Mouse (Mus musculus) neural tube, embryonic 13.5 days (tissue): ENCODE measurements around the gene Brca1. TPM values are rescaled to one million over a fixed set of nuclear protein-coding genes. Genes with fewer than 3 reads are reported as not detected.

Experiments used
- ATAC-seq: fragments of 200-750 bp; cut with Nextera tagmentation; 2 replicates; pipeline ENCODE4 v1.8.0; 2017; ENCODE audit warnings: low read depth, mild to moderate bottlenecking, moderate TSS enrichment, moderate library complexity
- H3K27ac ChIP-seq: fragments of 300-500 bp; sonication (generic); replicated peaks from 2 replicates; pipeline ENCODE4 v1.5.1; 2015; ENCODE audit warnings: moderate library complexity, mild to moderate bottlenecking, inconsistent platforms
- H3K27me3 ChIP-seq: fragments of 300-500 bp; sonication (generic); 2 replicates; pipeline ENCODE4 v1.6.1; 2015; ENCODE audit warnings: mild to moderate bottlenecking, inconsistent platforms
- H3K36me3 ChIP-seq: fragments of 300-500 bp; sonication (generic); 2 replicates; pipeline ENCODE4 v1.6.1; 2015; ENCODE audit warnings: mild to moderate bottlenecking, inconsistent platforms
- H3K4me1 ChIP-seq: fragments of 300-500 bp; sonication (generic); replicated peaks from 2 replicates; pipeline ENCODE4 v1.6.1; 2015; ENCODE audit warnings: inconsistent platforms
- H3K4me2 ChIP-seq: fragments of 300-500 bp; sonication (generic); 2 replicates; pipeline ENCODE4 v1.6.1; 2015; ENCODE audit warnings: inconsistent platforms, mild to moderate bottlenecking, moderate library complexity
- H3K4me3 ChIP-seq: fragments of 300-500 bp; sonication (generic); 2 replicates; pipeline ENCODE4 v1.5.1; 2015; ENCODE audit warnings: mild to moderate bottlenecking, inconsistent platforms
- H3K9ac ChIP-seq: fragments of 300-500 bp; sonication (generic); 2 replicates; pipeline ENCODE4 v1.6.1; 2015; ENCODE audit warnings: moderate library complexity, mild to moderate bottlenecking, inconsistent platforms
- H3K9me3 ChIP-seq: fragments of 300-500 bp; sonication (generic); 2 replicates; pipeline ENCODE4 v1.6.1; 2016; ENCODE audit warnings: inconsistent platforms
- WGBS: fragments of 180-500 bp; shearing (Covaris S2); methylation state at CpG from one replicate; pipeline ENCODE4 v1.1.7; 2015; 5-methylcytosine and 5-hydroxymethylcytosine counted together
- polyA plus RNA-seq: library from polyadenylated mRNA; unstranded; fragments of >200 nt; fragmentation: Nextera tagmentation; extraction: Ambion mirVana; gene quantifications from 2 replicates; pipeline ENCODE4 v1.2.1, GENCODE M21; 2015

Gene Brca1
- polyA plus RNA-seq, 1 experiment from 2014 or later: 3.0 TPM

DNA sequence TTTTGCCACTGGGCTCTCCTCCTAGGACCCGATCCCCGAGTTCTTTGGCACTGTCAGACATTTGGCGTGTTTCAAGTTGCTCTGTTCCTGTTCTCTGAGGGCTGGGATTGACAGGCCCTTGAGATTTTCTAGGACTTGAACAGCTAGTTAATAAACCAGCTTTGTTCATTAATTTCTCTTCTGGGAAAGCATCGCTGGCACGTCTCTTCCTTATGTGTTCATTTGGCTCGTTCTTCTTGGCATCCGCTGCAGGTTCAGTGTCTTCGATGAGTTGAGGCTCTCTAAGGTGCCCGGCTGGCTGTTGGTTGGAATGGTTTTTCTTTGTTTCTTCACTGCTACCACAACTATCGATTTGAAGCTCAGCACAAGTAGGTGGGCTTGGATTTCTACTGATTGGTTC lies 26.7 kb downstream of the Brca1 start:
- no peaks in the 10 kb centered on the region for H3K9me3 ChIP-seq
- no peak overlapping the region for H3K9ac ChIP-seq
- ATAC-seq: no peak
- 0 out of 2 replicates have a peak, but pooled peaks cover 10% of the 10 kb centered on the region for H3K36me3 ChIP-seq
- no peaks in the 10 kb centered on the region for H3K4me1 ChIP-seq
- 89% methylated on average over 10 of the region's 10 CpGs for WGBS
- H3K27me3 ChIP-seq: no peaks in the 10 kb centered on the region
- H3K27ac ChIP-seq: no peak overlapping the region
- H3K4me2 ChIP-seq: no peak overlapping the region
- H3K4me3 ChIP-seq: no peak overlapping the region

DNA sequence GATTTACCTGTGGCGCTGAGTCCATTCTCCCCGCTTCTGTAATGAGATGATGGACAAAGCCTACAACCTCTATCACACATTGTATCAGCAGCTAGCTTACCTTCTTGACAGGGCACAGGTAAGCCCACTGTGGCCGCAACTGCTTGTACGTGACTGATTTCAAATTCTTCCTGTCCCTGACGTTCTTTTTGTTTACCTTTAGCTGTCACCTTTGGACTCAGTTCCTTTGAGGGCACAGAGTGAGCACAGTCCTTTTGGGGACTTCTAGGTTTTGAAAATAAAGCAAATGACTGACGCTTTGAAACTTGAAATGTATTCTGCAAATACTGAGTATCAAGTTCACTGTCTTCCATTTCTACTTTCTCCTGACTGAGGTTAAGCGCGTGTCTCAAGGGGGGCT lies 27.3 kb downstream of the Brca1 start:
- Histone ChIP-seq H3K9me3 (no peaks in the 10 kb centered on the region), H3K27me3 (no peaks in the 10 kb centered on the region), H3K36me3 (0 out of 2 replicates have a peak, but pooled peaks cover 10% of the 10 kb centered on the region), H3K4me2 (no peak overlapping the region), H3K27ac (no peak overlapping the region), H3K4me1 (no peaks in the 10 kb centered on the region), H3K9ac (no peak overlapping the region), H3K4me3 (no peak overlapping the region)
- 95% methylated on average over 8 of the region's 8 CpGs for WGBS
- ATAC-seq: no peak

DNA sequence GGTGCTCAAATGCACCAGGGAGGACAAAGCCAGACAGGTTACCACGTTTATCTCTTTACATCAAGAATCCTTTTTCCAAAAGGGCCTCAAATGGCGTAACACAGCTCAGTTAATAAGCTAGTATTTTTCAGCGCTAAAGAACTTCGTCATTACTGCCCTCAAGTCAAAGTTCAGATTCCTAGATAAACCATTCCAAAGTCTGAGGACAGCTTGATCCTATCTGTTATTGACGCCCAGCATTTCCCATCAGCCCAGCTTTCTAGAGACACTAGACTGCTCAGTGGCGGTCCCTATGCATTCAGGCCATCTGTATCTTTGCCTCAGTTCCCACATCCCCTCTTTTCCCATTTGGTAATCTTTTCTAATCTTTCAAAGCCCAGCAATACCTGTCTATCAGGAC lies 32.4 kb downstream of the Brca1 start:
- WGBS: 88% methylated on average over 6 of the region's 6 CpGs
- H3K27me3 ChIP-seq: no peaks in the 10 kb centered on the region

DNA sequence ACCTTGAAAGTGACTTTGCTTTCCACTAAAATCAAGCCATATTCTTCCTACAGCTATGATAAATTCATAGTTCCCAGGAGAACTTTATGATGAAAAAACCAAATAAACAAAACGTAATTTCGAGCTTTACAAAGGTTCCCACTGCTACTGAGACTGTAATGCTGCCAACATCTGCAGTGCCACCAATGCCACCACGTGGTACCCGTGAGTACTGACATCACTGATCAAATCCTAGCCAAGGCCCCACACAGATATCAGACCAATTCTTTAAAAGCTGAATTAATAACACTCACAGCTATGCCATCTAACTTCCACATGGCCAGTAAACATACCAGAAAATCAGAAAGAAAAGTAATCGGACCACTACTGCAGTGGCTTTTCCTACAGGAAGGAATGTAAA lies 32.8 kb downstream of the Brca1 start:
- Histone ChIP-seq H3K4me2 (no peak overlapping the region), H3K9me3 (no peaks in the 10 kb centered on the region), H3K9ac (no peak overlapping the region), H3K4me1 (no peaks in the 10 kb centered on the region), H3K27me3 (no peaks in the 10 kb centered on the region), H3K27ac (no peak overlapping the region), H3K4me3 (no peak overlapping the region), H3K36me3 (no peaks in the 10 kb centered on the region)
- ATAC-seq: no peak
- WGBS: 86% methylated on average over 5 of the region's 5 CpGs

More for the DNA sequence above, 32.4 kb downstream of the Brca1 start:
- no peak overlapping the region for H3K27ac ChIP-seq
- H3K9me3 ChIP-seq: no peaks in the 10 kb centered on the region
- no peak overlapping the region for H3K4me2 ChIP-seq
- no peaks in the 10 kb centered on the region for H3K4me1 ChIP-seq
- no peak for ATAC-seq
- H3K4me3 ChIP-seq: no peak overlapping the region
- H3K36me3 ChIP-seq: 0 out of 2 replicates have a peak, but pooled peaks cover 3% of the 10 kb centered on the region
- H3K9ac ChIP-seq: no peak overlapping the region

DNA sequence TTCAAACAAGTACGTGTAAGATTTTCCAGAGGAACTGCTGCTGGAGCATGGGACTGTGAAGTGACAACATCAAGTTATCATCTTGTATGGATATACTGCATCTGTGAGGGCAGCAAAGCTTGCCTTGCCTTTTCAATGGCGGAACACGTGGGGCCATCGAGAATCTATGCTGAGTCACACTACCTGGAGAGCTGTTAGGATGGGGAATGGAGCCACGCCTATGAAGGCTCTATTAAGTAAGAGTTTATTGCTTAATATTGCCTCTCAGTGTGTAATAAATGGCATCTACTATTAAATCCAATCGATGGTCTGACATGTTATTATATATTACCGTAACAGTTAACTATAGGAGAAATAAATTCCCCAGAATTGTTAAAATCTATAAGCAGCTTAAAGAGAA lies 44.7 kb downstream of the Brca1 start:
- H3K27ac ChIP-seq: no peak overlapping the region
- H3K36me3 ChIP-seq: no peaks in the 10 kb centered on the region
- ATAC-seq: no peak
- no peak overlapping the region for H3K4me2 ChIP-seq
- H3K4me1 ChIP-seq: no peaks in the 10 kb centered on the region
- H3K9me3 ChIP-seq: no peaks in the 10 kb centered on the region
- H3K4me3 ChIP-seq: no peak overlapping the region
- WGBS: 92% methylated on average over 7 of the region's 7 CpGs
- H3K27me3 ChIP-seq: no peaks in the 10 kb centered on the region
- H3K9ac ChIP-seq: no peak overlapping the region

DNA sequence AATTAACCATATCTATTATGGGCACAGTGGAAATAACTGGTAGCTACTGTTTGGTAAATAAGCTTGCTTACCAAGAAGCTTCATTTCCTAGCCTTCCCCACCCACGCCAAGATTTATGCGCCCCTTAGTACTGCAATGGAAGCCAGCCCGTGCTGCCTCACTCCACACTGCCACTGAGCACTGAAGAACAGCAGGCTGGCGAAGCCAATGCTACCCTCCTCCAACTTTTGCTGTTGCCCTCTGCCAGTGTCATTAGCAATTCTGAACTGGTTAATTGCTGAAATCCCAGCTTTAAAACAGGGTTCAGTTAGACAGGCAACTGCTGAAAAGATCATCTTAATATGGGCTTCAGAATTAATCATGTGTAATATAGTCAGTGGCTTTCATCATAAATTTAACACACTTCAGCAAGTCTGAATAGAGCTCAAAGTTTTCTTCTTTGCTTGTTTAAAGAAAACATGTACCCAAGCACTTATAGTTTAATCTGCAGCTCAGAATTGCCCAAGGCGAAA lies 45.4 kb downstream of the Brca1 start:
- no peak for ATAC-seq
- Histone ChIP-seq H3K27me3 (no peaks in the 10 kb centered on the region), H3K27ac (no peak overlapping the region), H3K36me3 (no peaks in the 10 kb centered on the region), H3K9me3 (no peaks in the 10 kb centered on the region), H3K4me3 (no peak overlapping the region), H3K4me1 (no peaks in the 10 kb centered on the region), H3K4me2 (no peak overlapping the region), H3K9ac (no peak overlapping the region)
- 83% methylated on average over 5 of the region's 5 CpGs for WGBS

DNA sequence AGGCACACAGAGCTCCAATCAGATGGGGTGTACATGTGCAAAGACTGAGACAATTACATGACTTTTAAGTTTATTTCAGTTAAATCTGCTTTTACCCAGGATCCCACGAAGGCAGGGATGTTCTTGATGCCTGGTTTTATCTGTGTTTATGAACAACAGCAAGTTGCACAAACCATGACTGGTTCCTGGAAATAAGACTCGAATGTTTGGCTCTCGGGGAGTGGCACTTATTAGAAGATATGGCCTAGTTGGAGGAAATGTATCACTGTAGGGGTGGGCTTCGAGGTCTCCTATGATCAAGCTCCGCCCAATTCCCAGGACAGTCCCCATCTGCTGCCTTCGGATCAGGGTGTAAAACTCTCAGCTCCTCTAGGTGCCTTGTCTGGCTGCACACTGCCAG lies 65.6 kb downstream of the Brca1 start:
- H3K4me1 ChIP-seq: peaks cover 12% of the 10 kb centered on the region
- no peaks in the 10 kb centered on the region for H3K36me3 ChIP-seq
- H3K27ac ChIP-seq: no peak overlapping the region
- no peak for ATAC-seq
- no peak overlapping the region for H3K9ac ChIP-seq
- WGBS: 66% methylated on average over 6 of the region's 6 CpGs
- no peaks in the 10 kb centered on the region for H3K9me3 ChIP-seq
- no peaks in the 10 kb centered on the region for H3K27me3 ChIP-seq
- H3K4me3 ChIP-seq: no peak overlapping the region
- H3K4me2 ChIP-seq: no peak overlapping the region

DNA sequence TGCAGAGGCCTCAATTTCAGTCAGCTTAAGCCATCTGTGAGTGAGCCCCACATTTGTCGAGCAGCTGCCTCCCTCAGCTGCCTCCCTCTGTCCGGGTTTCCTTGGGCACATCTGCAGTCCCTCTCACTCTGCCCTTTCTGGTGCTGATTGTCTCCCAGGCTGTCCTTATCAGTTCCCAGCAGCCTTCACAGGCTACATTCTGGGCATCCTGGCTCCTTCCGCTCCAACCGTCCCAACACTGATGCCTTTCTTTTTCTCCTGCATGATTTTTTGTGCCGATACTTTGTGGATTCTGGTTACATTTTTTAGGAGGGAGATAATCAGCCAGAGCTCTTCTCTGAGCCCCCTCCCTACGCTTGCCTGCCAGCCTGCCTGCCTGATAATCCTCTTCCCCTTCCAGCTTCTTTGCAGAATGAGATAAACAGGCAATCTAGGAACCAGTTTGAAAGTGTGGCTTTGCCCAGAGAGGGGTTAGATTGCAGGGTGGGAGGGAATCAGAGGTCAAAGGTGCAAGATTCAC lies 66.2 kb downstream of the Brca1 start:
- 53% methylated on average over 6 of the region's 6 CpGs for WGBS
- Histone ChIP-seq H3K9me3 (no peaks in the 10 kb centered on the region), H3K4me3 (no peak overlapping the region), H3K27me3 (no peaks in the 10 kb centered on the region), H3K9ac (0 out of 2 replicates have a peak overlapping the region, but pooled peaks have one; percentile 9), H3K27ac (peak overlapping the region; percentile 67), H3K4me2 (no peak overlapping the region), H3K4me1 (peaks cover 12% of the 10 kb centered on the region), H3K36me3 (no peaks in the 10 kb centered on the region)
- ATAC-seq: no peak

DNA sequence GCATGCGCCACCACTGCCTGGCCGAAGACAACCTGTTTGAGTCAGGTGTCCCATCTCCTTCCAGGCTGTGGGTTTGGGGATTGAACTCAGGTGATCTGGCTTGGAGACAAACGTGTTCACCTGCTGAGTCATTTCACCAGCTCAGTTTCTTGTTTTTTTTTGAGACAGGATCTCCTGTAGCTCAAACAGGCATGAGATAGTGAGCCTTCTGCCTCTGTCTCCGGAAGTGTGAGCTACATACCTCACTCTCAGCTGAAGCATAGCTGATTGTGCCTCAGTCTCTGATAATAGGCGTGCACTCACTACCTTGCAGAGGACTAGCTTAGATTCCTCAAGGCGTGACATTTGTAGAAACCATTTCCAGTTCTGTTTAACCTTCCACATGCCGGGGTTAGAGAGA lies 66.9 kb downstream of the Brca1 start:
- no peak overlapping the region for H3K4me2 ChIP-seq
- peaks cover 17% of the 10 kb centered on the region for H3K4me1 ChIP-seq
- H3K36me3 ChIP-seq: no peaks in the 10 kb centered on the region
- H3K9ac ChIP-seq: no peak overlapping the region
- no peak overlapping the region for H3K27ac ChIP-seq
- H3K4me3 ChIP-seq: no peak overlapping the region
- WGBS: 84% methylated on average over 7 of the region's 7 CpGs
- ATAC-seq: no peak
- H3K27me3 ChIP-seq: no peaks in the 10 kb centered on the region
- no peaks in the 10 kb centered on the region for H3K9me3 ChIP-seq

DNA sequence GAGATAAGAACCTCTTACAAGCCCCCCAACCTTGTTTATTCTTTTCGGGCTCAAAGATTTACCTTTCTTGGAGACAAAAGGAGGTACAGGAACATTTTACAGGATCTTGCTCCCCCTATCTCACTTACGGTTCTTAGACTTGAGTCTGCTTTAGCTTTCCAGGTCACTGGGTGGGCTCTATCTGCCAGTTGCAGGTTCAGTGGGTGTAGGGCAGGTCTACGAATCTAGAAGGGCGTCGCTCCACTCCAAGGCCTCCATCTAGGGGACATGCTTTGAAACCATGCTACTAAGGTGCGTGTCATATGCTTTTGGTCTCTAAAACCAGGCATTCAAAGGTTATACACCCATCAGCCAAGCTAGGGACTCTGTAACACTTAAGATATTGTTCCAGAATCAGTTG lies 67.5 kb downstream of the Brca1 start:
- WGBS: 71% methylated on average over 6 of the region's 6 CpGs
- Histone ChIP-seq H3K27me3 (no peaks in the 10 kb centered on the region), H3K4me3 (no peak overlapping the region), H3K4me2 (no peak overlapping the region), H3K36me3 (no peaks in the 10 kb centered on the region), H3K9ac (no peak overlapping the region), H3K9me3 (no peaks in the 10 kb centered on the region), H3K4me1 (peaks cover 23% of the 10 kb centered on the region), H3K27ac (peak overlapping the region; percentile 59)
- no peak for ATAC-seq

DNA sequence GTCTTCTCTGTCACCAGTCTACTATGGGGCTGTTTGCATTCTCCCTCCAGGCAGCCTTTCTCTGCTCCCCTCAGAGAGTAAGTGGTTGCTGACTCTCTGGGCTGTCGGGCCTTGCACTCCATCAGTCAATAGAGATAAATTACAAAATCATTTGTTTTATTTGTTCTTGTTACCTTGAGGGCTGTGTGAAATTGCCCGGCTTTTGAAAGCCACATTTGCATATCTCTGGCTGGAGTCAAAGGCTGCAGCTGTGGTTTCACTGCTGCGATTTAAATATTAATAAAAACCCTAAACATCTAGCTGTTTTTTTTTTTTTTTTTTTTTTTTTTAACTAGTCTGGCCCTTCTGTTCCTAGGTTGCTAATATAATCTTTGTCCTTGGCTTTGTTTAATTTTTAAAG lies 68.0 kb downstream of the Brca1 start:
- no peak for ATAC-seq
- peak overlapping the region; percentile 59 for H3K27ac ChIP-seq
- WGBS: 10% methylated on average over 3 of the region's 3 CpGs
- H3K4me3 ChIP-seq: no peak overlapping the region
- no peaks in the 10 kb centered on the region for H3K27me3 ChIP-seq
- H3K4me2 ChIP-seq: no peak overlapping the region
- no peaks in the 10 kb centered on the region for H3K36me3 ChIP-seq
- H3K9ac ChIP-seq: no peak overlapping the region
- H3K4me1 ChIP-seq: peaks cover 27% of the 10 kb centered on the region
- H3K9me3 ChIP-seq: no peaks in the 10 kb centered on the region

DNA sequence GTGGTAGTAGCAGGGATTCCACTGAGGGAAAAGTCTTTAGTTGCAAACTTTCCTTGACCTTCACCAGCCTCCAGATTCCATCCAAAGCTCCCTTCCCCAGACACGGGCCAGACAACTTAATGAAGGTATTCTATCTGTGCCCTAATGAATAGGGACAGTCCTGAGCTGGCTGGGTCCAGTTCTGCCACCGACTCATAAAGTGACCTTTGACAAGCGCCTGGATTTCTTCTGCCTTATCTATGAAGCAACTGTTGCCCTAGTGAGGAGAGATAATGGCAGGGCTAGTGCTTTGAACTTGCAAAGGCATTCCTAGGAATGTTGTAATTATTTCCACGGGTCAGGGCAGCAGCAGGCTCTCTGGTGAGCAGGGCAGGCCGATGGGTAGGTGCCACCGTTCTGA lies 70.8 kb downstream of the Brca1 start:
- Histone ChIP-seq H3K36me3 (no peaks in the 10 kb centered on the region), H3K27me3 (no peaks in the 10 kb centered on the region), H3K4me2 (no peak overlapping the region), H3K9me3 (no peaks in the 10 kb centered on the region), H3K27ac (no peak overlapping the region), H3K4me1 (peaks cover 38% of the 10 kb centered on the region), H3K9ac (no peak overlapping the region), H3K4me3 (no peak overlapping the region)
- 71% methylated on average over 6 of the region's 6 CpGs for WGBS
- no peak for ATAC-seq

DNA sequence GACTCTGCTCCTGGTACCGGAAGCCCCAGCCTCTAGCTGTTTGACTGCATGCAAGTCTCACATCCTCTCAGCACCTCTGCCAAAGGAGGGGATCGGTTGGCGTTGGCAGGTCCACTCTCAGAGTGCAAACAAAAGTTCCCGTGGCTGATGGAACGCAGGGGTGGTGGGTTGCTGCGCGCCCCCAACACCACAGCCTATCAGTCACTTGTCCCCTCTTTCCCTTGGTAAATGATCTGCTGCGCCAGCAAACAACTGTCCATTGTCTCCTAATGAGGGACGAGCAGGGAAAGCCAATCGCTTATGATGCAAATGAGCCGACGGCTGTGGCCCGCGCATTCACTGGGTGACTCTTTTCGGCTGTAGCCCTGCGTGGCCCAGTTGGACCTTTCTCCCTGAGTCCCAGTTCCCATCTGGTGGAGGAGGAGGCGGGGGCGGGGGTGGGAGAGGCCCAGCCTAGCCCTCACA lies 72.6 kb downstream of the Brca1 start:
- Histone ChIP-seq H3K4me1 (peaks cover 40% of the 10 kb centered on the region), H3K27me3 (no peaks in the 10 kb centered on the region), H3K36me3 (no peaks in the 10 kb centered on the region), H3K4me3 (peak overlapping the region; percentile 17), H3K9me3 (no peaks in the 10 kb centered on the region), H3K9ac (peak overlapping the region; percentile 50), H3K4me2 (peak overlapping the region; percentile 45), H3K27ac (peak overlapping the region; percentile 90)
- peak; percentile 19; the same call in 1 of the 2 replicates for ATAC-seq
- whole genome bisulfite sequencing: 4% methylated on average over 18 of the region's 18 CpGs
